Mouse (Mus musculus): ENCODE measurements around the gene Ccdc162. TPM values are rescaled to one million over a fixed set of nuclear protein-coding genes. Genes with fewer than 3 reads are reported as not detected.

Gene Ccdc162
- polyA plus RNA-seq, 1 experiment, result 5.0 TPM

DNA sequence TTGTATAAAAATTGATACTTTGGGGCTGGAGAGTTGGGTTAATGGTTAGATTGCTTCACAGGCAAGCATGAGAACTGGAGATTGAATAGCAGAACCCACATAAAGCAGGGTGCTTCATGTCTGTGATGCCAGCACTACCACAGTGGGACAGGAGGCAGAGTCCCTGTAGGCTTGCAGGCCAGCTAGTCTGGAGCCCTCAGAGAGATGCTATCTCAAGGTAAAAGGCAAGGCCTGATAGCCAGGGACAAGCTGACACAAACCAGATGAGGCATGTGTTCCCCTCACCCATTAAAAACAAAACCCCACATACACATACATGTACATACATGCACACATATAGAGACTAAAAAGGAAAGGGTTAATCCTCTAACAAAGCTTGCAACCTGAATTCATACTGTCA lies 41.6 kb upstream of the Ccdc162 start:
- Histone ChIP-seq H3K4me3 (no peak overlapping the region), H3K79me2 (ENCODE audit: control insufficient read depth, insufficient read depth) (no peaks in the 10 kb centered on the region)

DNA sequence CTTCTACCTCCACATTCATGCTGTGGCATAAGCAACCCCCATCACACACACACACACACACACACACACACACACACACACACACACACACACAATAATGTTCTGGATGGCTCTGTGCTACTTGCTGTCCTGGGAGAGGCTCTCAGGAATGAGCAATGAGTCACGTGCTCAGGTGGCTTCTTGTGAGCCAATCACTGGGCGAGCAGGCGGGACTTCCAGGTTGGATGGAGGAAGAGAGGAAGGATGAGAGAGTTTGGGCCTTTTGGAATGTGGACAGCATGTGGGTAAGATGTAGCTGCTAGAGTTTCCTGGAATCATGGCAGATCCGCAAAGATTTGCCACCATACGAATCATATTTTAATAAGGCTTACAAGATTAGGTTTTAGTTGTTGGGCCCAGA lies 40.8 kb upstream of the Ccdc162 start:
- TF ChIP-seq MYOG (IDR thresholded peaks at IDR 0.05; ENCODE audit: control insufficient read depth in 1 of 3, insufficient read depth in 1 of 3, insufficient read length in 2 of 3, low read depth in 2 of 3) (no peak), TCF3 (IDR thresholded peaks at IDR 0.05; ENCODE audit: insufficient read length, low read depth) (no peak), USF1 (IDR thresholded peaks at IDR 0.05; ENCODE audit: low read depth) (no peak), SRF (IDR thresholded peaks at IDR 0.05; ENCODE audit: control insufficient read depth, insufficient read length, low read depth) (no peak), POLR2AphosphoS2 (IDR thresholded peaks at IDR 0.05; ENCODE audit: insufficient read length, low read depth) (no peak), MYOD1 (IDR thresholded peaks at IDR 0.05; ENCODE audit: control insufficient read depth in 1 of 3, insufficient read length in 2 of 3, low read depth in 2 of 3) (no peak), TCF12 (IDR thresholded peaks at IDR 0.05; ENCODE audit: insufficient read depth, poor library complexity, severe bottlenecking) (no peak), MAX (IDR thresholded peaks at IDR 0.05; ENCODE audit: low read depth) (no peak), E2F4 (IDR thresholded peaks at IDR 0.05; ENCODE audit: insufficient read depth) (no peak)
- H3K4me2 ChIP-seq (ENCODE audit: low read depth), result no peak overlapping the region
- no peaks in the 10 kb centered on the region for H3K79me2 ChIP-seq (ENCODE audit: control insufficient read depth, insufficient read depth)
- no peaks in the 10 kb centered on the region for H3K36me3 ChIP-seq (ENCODE audit: control insufficient read depth, insufficient read depth)
- H3ac ChIP-seq (ENCODE audit: control insufficient read depth, insufficient read length), result no peak overlapping the region
- no peaks in the 10 kb centered on the region for H3K27me3 ChIP-seq (ENCODE audit: control insufficient read depth, insufficient read depth, insufficient read length)
- no peak overlapping the region for H3K4me3 ChIP-seq

More for the DNA sequence above, 41.6 kb upstream of the Ccdc162 start:
- Histone ChIP-seq H3K27me3 (ENCODE audit: control insufficient read depth, insufficient read depth, insufficient read length) (no peaks in the 10 kb centered on the region), H3ac (ENCODE audit: control insufficient read depth, insufficient read length) (no peak overlapping the region), H3K4me2 (ENCODE audit: low read depth) (no peak overlapping the region), H3K36me3 (ENCODE audit: control insufficient read depth, insufficient read depth) (no peaks in the 10 kb centered on the region)
- TF ChIP-seq MYOD1 (IDR thresholded peaks at IDR 0.05; ENCODE audit: control insufficient read depth in 1 of 3, insufficient read length in 2 of 3, low read depth in 2 of 3), result no peak
- TF ChIP-seq POLR2A (IDR thresholded peaks at IDR 0.05; ENCODE audit: insufficient read length, low read depth), result no peak
- no peak for TF ChIP-seq POLR2AphosphoS2 (IDR thresholded peaks at IDR 0.05; ENCODE audit: insufficient read length, low read depth)
- TF ChIP-seq CEBPB (IDR thresholded peaks at IDR 0.05; ENCODE audit: insufficient read depth, poor library complexity, severe bottlenecking), result no peak
- no peak for TF ChIP-seq MAX (IDR thresholded peaks at IDR 0.05; ENCODE audit: low read depth)
- TF ChIP-seq E2F4 (IDR thresholded peaks at IDR 0.05; ENCODE audit: insufficient read depth), result no peak
- no peak for TF ChIP-seq SRF (IDR thresholded peaks at IDR 0.05; ENCODE audit: control insufficient read depth, insufficient read length, low read depth)
- TF ChIP-seq TCF12 (IDR thresholded peaks at IDR 0.05; ENCODE audit: insufficient read depth, poor library complexity, severe bottlenecking), result no peak
- TF ChIP-seq MYOG (IDR thresholded peaks at IDR 0.05; ENCODE audit: control insufficient read depth in 1 of 3, insufficient read depth in 1 of 3, insufficient read length in 2 of 3, low read depth in 2 of 3), result no peak
- no peak for TF ChIP-seq TCF3 (IDR thresholded peaks at IDR 0.05; ENCODE audit: insufficient read length, low read depth)

DNA sequence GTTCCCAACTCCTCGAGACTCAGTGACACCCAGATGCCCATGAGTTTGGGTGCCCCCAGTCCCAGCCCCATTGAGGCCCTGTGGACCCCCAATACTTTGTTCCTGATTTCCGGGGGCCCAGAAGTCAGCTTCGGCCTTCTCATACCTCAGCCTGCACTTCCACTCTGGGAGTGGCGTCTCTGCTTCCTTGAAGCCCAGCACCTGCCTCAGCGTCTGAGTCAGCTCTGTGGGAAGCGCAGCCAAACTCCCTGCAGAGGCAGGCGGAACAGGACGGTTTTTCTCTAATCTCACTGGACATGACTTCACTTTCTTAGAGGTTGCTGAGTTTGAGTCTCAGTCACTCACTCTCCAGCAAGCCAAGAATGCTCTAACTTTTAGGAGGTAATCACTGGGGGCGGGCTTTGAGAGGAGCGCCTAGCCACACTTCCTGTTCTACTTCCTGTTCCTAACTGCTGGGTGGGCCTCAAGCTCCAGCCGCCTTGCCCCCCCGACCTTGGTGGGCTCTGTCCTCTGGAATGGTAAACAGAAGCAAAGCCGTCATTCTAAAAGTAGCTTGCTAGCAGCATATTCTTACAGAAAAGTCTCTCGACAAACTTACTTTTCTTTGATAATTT lies 35.5 kb upstream of the Ccdc162 start:
- H3K79me2 ChIP-seq (ENCODE audit: control insufficient read depth, insufficient read depth), result no peaks in the 10 kb centered on the region
- H3K36me3 ChIP-seq (ENCODE audit: control insufficient read depth, insufficient read depth), result no peaks in the 10 kb centered on the region
- no peaks in the 10 kb centered on the region for H3K27me3 ChIP-seq (ENCODE audit: control insufficient read depth, insufficient read depth, insufficient read length)
- H3ac ChIP-seq (ENCODE audit: control insufficient read depth, insufficient read length), result no peak overlapping the region
- H3K4me2 ChIP-seq (ENCODE audit: low read depth), result no peak overlapping the region
- TF ChIP-seq TCF12 (IDR thresholded peaks at IDR 0.05; ENCODE audit: insufficient read depth, poor library complexity, severe bottlenecking) (no peak), MAX (IDR thresholded peaks at IDR 0.05; ENCODE audit: low read depth) (no peak), USF1 (IDR thresholded peaks at IDR 0.05; ENCODE audit: low read depth) (no peak), CEBPB (IDR thresholded peaks at IDR 0.05; ENCODE audit: insufficient read depth, poor library complexity, severe bottlenecking) (no peak), POLR2A (IDR thresholded peaks at IDR 0.05; ENCODE audit: insufficient read length, low read depth) (no peak), POLR2AphosphoS2 (IDR thresholded peaks at IDR 0.05; ENCODE audit: insufficient read length, low read depth) (no peak), E2F4 (IDR thresholded peaks at IDR 0.05; ENCODE audit: insufficient read depth) (no peak), REST (IDR thresholded peaks at IDR 0.05; ENCODE audit: insufficient read depth, insufficient read length) (no peak), SRF (IDR thresholded peaks at IDR 0.05; ENCODE audit: control insufficient read depth, insufficient read length, low read depth) (no peak)
- H3K4me3 ChIP-seq, result no peak overlapping the region

DNA sequence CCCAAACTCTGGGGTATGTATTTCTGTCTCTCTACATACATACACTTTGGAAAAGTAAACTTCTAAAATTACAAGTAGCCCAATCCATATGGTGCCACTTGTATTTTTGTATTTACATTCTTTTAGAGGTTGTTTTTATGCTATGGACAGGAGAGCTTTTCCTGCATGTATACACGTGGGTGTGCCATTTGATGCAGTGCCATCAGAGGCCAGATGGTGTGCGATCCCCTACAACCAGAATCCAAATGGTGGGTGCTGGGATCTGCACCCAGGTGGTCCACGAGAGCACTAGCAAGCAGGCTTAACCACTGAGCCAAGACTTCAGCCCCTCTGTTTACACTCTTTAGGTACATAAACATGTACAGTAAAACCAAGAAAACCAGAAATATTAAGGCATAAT lies 32.9 kb upstream of the Ccdc162 start:
- Histone ChIP-seq H3K4me3 (no peak overlapping the region), H3K4me2 (ENCODE audit: low read depth) (no peak overlapping the region), H3ac (ENCODE audit: control insufficient read depth, insufficient read length) (no peak overlapping the region), H3K27me3 (ENCODE audit: control insufficient read depth, insufficient read depth, insufficient read length) (no peaks in the 10 kb centered on the region), H3K79me2 (ENCODE audit: control insufficient read depth, insufficient read depth) (no peaks in the 10 kb centered on the region), H3K36me3 (ENCODE audit: control insufficient read depth, insufficient read depth) (no peaks in the 10 kb centered on the region)
- TF ChIP-seq CEBPB (IDR thresholded peaks at IDR 0.05; ENCODE audit: insufficient read depth, poor library complexity, severe bottlenecking), result no peak
- no peak for TF ChIP-seq SRF (IDR thresholded peaks at IDR 0.05; ENCODE audit: control insufficient read depth, insufficient read length, low read depth)
- TF ChIP-seq MAX (IDR thresholded peaks at IDR 0.05; ENCODE audit: low read depth), result no peak
- no peak for TF ChIP-seq POLR2AphosphoS2 (IDR thresholded peaks at IDR 0.05; ENCODE audit: insufficient read length, low read depth)
- TF ChIP-seq TCF12 (IDR thresholded peaks at IDR 0.05; ENCODE audit: insufficient read depth, poor library complexity, severe bottlenecking), result no peak
- TF ChIP-seq MYOD1 (IDR thresholded peaks at IDR 0.05; ENCODE audit: control insufficient read depth in 1 of 3, insufficient read length in 2 of 3, low read depth in 2 of 3), result no peak
- TF ChIP-seq USF1 (IDR thresholded peaks at IDR 0.05; ENCODE audit: low read depth), result no peak
- TF ChIP-seq REST (IDR thresholded peaks at IDR 0.05; ENCODE audit: insufficient read depth, insufficient read length), result no peak
- no peak for TF ChIP-seq E2F4 (IDR thresholded peaks at IDR 0.05; ENCODE audit: insufficient read depth)
- no peak for TF ChIP-seq TCF3 (IDR thresholded peaks at IDR 0.05; ENCODE audit: insufficient read length, low read depth)
- no peak for TF ChIP-seq MYOG (IDR thresholded peaks at IDR 0.05; ENCODE audit: control insufficient read depth in 1 of 3, insufficient read depth in 1 of 3, insufficient read length in 2 of 3, low read depth in 2 of 3)
- TF ChIP-seq POLR2A (IDR thresholded peaks at IDR 0.05; ENCODE audit: insufficient read length, low read depth), result no peak
